Mouse (Mus musculus): ENCODE results near the gene Gde1. TPM values are rescaled to one million over a fixed set of nuclear protein-coding genes. Genes with fewer than 3 reads are reported as not detected.

Gene Gde1
- polyA plus RNA-seq, 1 experiment from 2014 or later, result 194 TPM

DNA sequence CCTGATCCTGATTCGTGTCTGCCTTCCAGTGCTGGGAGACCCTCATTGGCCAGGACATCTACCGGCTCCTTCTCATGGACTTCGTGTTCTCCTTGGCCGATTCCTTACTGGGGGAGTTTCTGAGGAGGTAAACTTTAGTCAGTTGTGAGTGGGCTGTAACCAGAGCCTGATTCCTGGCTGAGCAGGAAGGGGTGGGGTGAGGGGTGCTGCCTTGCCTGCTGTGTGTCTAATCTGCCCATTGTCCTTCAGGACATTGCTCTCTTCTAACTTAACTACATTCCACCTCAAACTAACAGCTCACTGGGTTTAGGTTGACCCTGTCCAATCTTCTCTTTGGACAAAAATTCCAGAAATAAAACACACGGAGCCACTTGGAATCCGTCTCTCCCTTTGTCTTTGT is 48.8 kb downstream of the Gde1 start:
- Histone ChIP-seq H3K4me1 (ENCODE audit: control insufficient read depth, insufficient read depth, low read length) (no peaks in the 10 kb centered on the region), H3K27me3 (replicated peaks; ENCODE audit: control insufficient read depth, insufficient read depth, low read length) (no peaks in the 10 kb centered on the region), H3K9me3 (replicated peaks; ENCODE audit: control insufficient read depth, low read length) (no peaks in the 10 kb centered on the region), H3K4me3 (ENCODE audit: low read depth, low read length) (no peak overlapping the region), H3K36me3 (ENCODE audit: control insufficient read depth, insufficient read depth, low read length) (no peaks in the 10 kb centered on the region), H3K27ac (ENCODE audit: low read depth, low read length) (no peak overlapping the region), H3K4me2 (ENCODE audit: low read length) (no peak overlapping the region), H3K9ac (ENCODE audit: low read length) (no peak overlapping the region)
- ATAC-seq (no peak), DNase-seq (ENCODE audit: low spot score) (no peak)
- WGBS, result 33% methylated on average over 6 of the region's 6 CpGs

DNA sequence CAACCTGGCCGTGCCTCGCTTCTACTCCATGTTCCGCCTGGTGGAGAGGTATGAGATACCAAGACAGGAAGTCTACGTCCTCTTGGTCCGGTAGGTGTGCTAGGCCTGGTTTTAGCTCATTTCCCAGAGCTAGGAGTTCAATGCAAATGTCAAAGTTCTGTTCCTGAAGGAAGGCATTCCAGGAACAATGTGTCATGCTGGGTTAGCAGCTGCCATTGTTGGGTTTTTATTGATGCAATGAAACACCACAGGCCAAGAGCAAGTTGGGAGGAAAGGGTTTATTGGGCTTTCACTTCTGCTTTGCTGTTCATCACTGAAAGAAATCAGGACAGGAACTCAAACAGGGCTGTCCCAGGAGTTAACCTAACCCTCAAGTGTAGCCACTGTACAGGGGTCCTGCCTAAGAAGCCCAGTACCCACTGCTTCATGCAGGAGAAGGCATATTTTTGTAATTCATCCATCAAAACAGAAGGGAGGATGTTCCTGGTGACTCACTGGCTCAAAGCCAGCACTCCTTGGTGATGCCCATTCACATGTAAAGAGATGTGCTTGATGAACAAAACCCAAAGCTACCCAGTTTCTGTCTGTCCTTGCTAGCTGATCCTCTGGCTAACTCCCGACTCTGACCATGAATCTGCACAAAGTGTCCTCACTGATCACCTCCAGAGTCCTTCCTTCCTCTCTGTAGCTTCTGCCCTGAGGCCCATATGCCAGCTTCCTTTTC is 52.8 kb downstream of the Gde1 start:
- no peak overlapping the region for H3K27ac ChIP-seq (ENCODE audit: low read depth, low read length)
- no peak overlapping the region for H3K9ac ChIP-seq (ENCODE audit: low read length)
- H3K4me3 ChIP-seq (ENCODE audit: low read depth, low read length), result no peak overlapping the region
- no peak overlapping the region for H3K4me2 ChIP-seq (ENCODE audit: low read length)
- ATAC-seq, result no peak
- no peak for DNase-seq (ENCODE audit: low spot score)
- H3K4me1 ChIP-seq (ENCODE audit: control insufficient read depth, insufficient read depth, low read length), result no peaks in the 10 kb centered on the region
- no peaks in the 10 kb centered on the region for H3K27me3 ChIP-seq (replicated peaks; ENCODE audit: control insufficient read depth, insufficient read depth, low read length)
- WGBS, result 82% methylated on average over 6 of the region's 6 CpGs
- H3K36me3 ChIP-seq (ENCODE audit: control insufficient read depth, insufficient read depth, low read length), result no peaks in the 10 kb centered on the region
- H3K9me3 ChIP-seq (replicated peaks; ENCODE audit: control insufficient read depth, low read length), result no peaks in the 10 kb centered on the region

- Histone ChIP-seq H3K4me2 (ENCODE audit: low read length) (no peak overlapping the region), H3K4me3 (ENCODE audit: low read depth, low read length) (no peak overlapping the region), H3K27ac (ENCODE audit: low read depth, low read length) (no peak overlapping the region), H3K27me3 (replicated peaks; ENCODE audit: control insufficient read depth, insufficient read depth, low read length) (no peaks in the 10 kb centered on the region), H3K9ac (ENCODE audit: low read length) (no peak overlapping the region), H3K36me3 (ENCODE audit: control insufficient read depth, insufficient read depth, low read length) (no peaks in the 10 kb centered on the region), H3K9me3 (replicated peaks; ENCODE audit: control insufficient read depth, low read length) (no peaks in the 10 kb centered on the region), H3K4me1 (ENCODE audit: control insufficient read depth, insufficient read depth, low read length) (no peaks in the 10 kb centered on the region)
- 81% methylated on average over 1 of the region's 1 CpGs for WGBS
- ATAC-seq (no peak), DNase-seq (ENCODE audit: low spot score) (no peak)
Measured at GRCm38 (mm10) chr7:118650891-118651290, 54.7 kb downstream of the Gde1 start.

DNA sequence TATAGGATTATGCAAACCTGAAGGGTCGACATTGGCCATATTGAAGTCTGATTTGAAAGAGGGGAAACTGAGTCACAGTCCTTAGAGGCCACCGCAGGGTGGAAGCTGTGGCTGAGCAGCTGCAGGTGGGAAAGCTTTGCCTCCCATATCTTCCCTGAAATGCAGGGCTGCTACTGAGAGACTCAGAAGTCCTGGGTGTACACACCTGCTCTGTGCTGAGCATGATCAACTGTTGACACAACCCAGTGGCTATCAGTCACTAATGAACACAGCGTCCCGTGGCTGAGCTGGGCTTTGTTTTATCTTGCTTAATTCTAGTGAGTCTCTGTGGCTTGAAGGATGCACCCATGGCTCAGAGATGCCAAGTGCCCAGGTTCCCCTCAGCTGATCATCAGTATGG is 55.5 kb downstream of the Gde1 start:
- 88% methylated on average over 4 of the region's 4 CpGs for WGBS
- H3K36me3 ChIP-seq (ENCODE audit: control insufficient read depth, insufficient read depth, low read length), result no peaks in the 10 kb centered on the region
- no peaks in the 10 kb centered on the region for H3K9me3 ChIP-seq (replicated peaks; ENCODE audit: control insufficient read depth, low read length)
- no peak overlapping the region for H3K4me2 ChIP-seq (ENCODE audit: low read length)
- H3K9ac ChIP-seq (ENCODE audit: low read length), result no peak overlapping the region
- no peak overlapping the region for H3K27ac ChIP-seq (ENCODE audit: low read depth, low read length)
- DNase-seq (ENCODE audit: low spot score) (no peak), ATAC-seq (no peak)
- no peak overlapping the region for H3K4me3 ChIP-seq (ENCODE audit: low read depth, low read length)
- H3K27me3 ChIP-seq (replicated peaks; ENCODE audit: control insufficient read depth, insufficient read depth, low read length), result no peaks in the 10 kb centered on the region
- H3K4me1 ChIP-seq (ENCODE audit: control insufficient read depth, insufficient read depth, low read length), result no peaks in the 10 kb centered on the region

DNA sequence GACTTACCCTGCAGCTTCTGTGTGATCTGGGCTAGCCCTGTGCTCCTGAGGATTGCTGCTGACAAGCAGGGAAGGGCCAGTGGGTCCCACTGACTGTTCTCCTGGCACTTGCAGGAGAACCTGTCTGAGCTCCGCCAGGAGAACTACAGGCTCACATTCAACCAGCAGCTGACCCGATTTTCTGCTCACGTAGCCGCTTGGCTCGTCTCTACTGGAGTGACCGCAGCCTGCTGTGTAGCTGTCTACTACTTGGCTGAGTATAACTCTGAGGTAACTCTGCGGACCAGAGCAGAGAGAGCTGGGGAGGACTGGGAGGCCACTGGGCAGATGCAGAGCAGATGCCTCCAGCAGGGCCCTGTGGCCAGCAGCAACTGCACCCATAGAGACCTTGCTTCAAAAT is 56.2 kb downstream of the Gde1 start:
- H3K27ac ChIP-seq (ENCODE audit: low read depth, low read length), result no peak overlapping the region
- H3K36me3 ChIP-seq (ENCODE audit: control insufficient read depth, insufficient read depth, low read length), result no peaks in the 10 kb centered on the region
- no peaks in the 10 kb centered on the region for H3K27me3 ChIP-seq (replicated peaks; ENCODE audit: control insufficient read depth, insufficient read depth, low read length)
- 83% methylated on average over 7 of the region's 7 CpGs for WGBS
- no peaks in the 10 kb centered on the region for H3K9me3 ChIP-seq (replicated peaks; ENCODE audit: control insufficient read depth, low read length)
- H3K4me1 ChIP-seq (ENCODE audit: control insufficient read depth, insufficient read depth, low read length), result no peaks in the 10 kb centered on the region
- ATAC-seq (no peak), DNase-seq (ENCODE audit: low spot score) (no peak)
- no peak overlapping the region for H3K4me2 ChIP-seq (ENCODE audit: low read length)
- H3K9ac ChIP-seq (ENCODE audit: low read length), result no peak overlapping the region
- no peak overlapping the region for H3K4me3 ChIP-seq (ENCODE audit: low read depth, low read length)

DNA sequence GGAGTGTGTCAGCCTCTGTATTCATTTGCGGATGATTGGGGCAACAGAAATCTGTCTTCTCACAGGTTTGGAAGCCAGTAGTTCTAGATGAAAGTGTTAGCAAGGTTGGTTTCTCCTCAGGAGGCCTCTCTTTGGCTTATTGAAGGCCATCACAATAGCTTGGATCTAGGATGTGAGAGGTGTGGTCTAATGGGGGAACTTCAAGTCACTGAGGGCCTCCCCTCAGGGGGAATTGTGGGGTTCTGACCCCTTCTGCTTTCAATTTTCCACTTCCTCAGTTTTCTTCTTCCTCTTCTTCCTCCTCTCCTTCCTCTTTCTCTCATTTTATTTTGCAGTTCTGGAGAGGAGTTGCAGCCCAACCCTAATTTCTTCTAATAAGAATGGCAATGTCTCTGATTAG is 59.3 kb downstream of the Gde1 start:
- 100% methylated on average over 1 of the region's 1 CpGs for WGBS
- ATAC-seq, result no peak

More for the DNA sequence above, 59.3 kb downstream of the Gde1 start:
- Histone ChIP-seq H3K4me1 (ENCODE audit: control insufficient read depth, insufficient read depth, low read length) (no peaks in the 10 kb centered on the region), H3K9me3 (replicated peaks; ENCODE audit: control insufficient read depth, low read length) (no peaks in the 10 kb centered on the region), H3K27me3 (replicated peaks; ENCODE audit: control insufficient read depth, insufficient read depth, low read length) (no peaks in the 10 kb centered on the region), H3K9ac (ENCODE audit: low read length) (no peak overlapping the region), H3K36me3 (ENCODE audit: control insufficient read depth, insufficient read depth, low read length) (no peaks in the 10 kb centered on the region), H3K4me2 (ENCODE audit: low read length) (no peak overlapping the region), H3K27ac (ENCODE audit: low read depth, low read length) (no peak overlapping the region), H3K4me3 (ENCODE audit: low read depth, low read length) (no peak overlapping the region)
- DNase-seq (ENCODE audit: low spot score), result no peak

Other genes with a start within 250 kb of the Gde1 start
- gene Itpripl2, start 213.8 kb downstream of the Gde1 start, polyA plus RNA-seq (2014; fragmentation: Nextera tagmentation; extraction: Ambion mirVana), result 0.40 and 0.51 TPM in 2 replicates
- 90.1 and 114 TPM in 2 replicates for gene Coq7, start 172.4 kb downstream of the Gde1 start, polyA plus RNA-seq (2014; fragmentation: Nextera tagmentation; extraction: Ambion mirVana)
- 6.9 and 7.6 TPM in 2 replicates for gene Tmc7, start 121.0 kb downstream of the Gde1 start, polyA plus RNA-seq (2014; fragmentation: Nextera tagmentation; extraction: Ambion mirVana)
- 0.25 and 0.27 TPM in 2 replicates for gene Tmc5, start 108.5 kb downstream of the Gde1 start, polyA plus RNA-seq (2014; fragmentation: Nextera tagmentation; extraction: Ambion mirVana)
- gene Ccp110, start 6.8 kb upstream of the Gde1 start, polyA plus RNA-seq (2014; fragmentation: Nextera tagmentation; extraction: Ambion mirVana), result 14.8 and 17.5 TPM in 2 replicates
- 91.0 and 95.1 TPM in 2 replicates for gene Vps35l, start 34.4 kb upstream of the Gde1 start, polyA plus RNA-seq (2014; fragmentation: Nextera tagmentation; extraction: Ambion mirVana)
- gene Iqck, start 150.0 kb upstream of the Gde1 start, polyA plus RNA-seq (2014; fragmentation: Nextera tagmentation; extraction: Ambion mirVana), result 3.3 and 3.4 TPM in 2 replicates
- gene Knop1, start 150.5 kb upstream of the Gde1 start, polyA plus RNA-seq (2014; fragmentation: Nextera tagmentation; extraction: Ambion mirVana), result 75.6 and 77.9 TPM in 2 replicates

Data from forebrain, embryonic 14.5 days (tissue).